Mouse (Mus musculus): Measurements from ENCODE around the gene Chd3.

Chd3 gene

DNA sequence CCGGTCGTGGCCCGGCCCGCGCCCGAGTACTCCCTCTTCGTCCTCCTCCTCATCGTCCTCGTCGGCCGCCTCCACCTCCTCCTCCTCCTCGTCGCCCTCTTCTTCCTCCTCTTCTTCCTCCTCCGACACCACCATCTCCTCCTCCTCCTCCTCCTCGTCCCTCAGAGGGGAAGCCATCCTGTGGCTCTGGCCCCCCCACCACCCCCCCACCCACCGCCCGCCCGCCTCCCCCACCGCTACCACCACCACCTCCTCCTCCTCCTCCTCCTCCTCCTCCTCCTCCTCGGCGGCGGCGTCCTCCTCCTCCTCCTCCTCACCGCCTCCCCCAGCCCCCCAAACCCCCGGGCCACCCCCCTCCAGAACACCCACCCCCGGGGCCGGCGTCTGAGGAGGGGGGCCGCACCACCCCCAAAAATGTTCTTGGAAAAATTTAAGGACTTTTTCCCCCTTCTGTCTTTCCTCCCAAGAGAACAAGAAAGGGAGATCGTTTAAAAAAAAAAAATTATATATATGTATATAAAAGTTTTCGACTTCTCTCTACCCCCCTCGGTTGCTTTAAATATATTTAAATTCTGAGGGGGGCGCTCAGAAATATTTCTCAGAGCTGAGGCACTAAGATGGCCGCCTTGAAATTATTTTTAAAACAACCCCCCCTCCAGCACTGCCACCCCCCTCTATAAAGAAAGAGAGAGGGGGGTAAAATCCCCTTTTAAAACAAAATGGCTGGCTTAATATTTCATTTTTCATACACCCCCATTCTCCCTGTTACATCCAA is at the start of gene Chd3:
Chd3 (minus strand) TSS at position 192 of the 775 bp plus-strand sequence.
- no peak for DNase-seq (ENCODE audit: low spot score in 2 of 2)

DNA sequence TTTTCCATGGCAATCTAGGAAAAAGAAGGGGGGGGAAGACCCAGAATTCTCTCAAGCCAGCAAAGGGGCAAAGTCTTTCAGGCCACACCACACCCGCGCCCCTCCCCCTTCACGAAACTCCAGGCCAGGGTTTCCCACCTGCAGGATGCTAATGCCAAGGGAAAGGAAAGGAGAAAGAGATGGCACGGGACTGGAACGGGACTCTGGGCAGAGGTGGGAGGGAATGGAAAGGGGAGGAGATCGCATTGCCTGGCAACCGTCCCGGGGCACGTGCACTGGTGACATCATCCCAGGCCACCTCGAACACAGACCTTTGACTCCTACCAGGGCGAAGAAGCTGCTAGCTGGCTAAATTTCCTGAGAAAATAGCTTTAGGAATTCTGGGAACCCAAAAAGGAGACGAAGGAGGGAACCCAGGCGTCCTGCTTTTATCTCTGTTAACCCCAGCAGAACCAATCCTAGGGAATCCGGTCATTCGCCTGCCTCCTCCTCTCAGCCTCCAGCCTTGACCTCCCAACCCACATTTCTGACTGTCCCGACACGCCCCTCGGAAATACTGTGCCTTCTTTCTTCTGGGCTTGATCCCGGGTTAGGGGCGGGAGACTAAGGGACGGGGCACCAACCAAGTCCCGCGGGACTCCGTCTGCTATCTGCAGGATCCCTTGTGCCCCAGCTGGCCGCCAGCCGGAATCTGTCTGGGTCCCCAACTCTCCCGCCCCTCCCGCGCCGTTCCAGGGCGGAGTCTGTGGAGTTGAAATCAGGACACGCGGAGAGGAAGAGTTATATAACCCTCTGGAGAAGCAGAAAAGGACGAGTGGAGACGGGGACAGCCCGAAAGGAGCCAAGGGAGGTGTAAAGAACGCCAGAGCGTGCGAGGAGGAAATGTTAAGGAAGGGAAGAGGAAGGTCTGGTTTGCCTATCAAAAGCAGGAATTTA is 48.5 kb upstream of the Chd3 start:
- DNase-seq (ENCODE audit: low spot score in 2 of 2): peak in 1 of 2 experiments; percentile 71

DNA sequence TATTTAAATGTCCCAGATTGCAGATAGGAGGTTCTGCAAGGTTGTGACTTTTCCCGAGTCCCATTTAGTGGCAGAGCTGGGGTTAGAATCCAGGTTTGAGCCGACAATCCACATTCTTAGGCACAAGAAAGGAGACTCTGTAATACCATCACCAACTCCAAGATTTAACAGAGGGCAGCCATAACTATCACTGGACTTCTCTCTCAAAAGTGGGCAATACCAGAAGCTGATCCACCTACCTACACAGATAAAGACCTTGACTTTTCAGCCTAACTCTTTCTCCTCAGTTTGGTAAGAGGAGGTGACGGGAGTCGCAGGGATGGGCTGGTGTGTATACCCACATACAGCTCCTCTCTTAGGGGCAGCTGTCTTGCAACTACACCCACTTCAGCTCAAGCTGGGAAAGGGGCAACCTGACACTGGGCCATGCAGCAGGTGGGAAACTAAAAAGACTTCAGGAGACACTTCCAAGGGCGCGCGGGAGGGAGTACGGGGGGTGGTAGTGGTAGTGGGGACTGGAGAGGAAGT is 47.8 kb upstream of the Chd3 start:
- DNase-seq (ENCODE audit: low spot score in 2 of 2): no peak

DNA sequence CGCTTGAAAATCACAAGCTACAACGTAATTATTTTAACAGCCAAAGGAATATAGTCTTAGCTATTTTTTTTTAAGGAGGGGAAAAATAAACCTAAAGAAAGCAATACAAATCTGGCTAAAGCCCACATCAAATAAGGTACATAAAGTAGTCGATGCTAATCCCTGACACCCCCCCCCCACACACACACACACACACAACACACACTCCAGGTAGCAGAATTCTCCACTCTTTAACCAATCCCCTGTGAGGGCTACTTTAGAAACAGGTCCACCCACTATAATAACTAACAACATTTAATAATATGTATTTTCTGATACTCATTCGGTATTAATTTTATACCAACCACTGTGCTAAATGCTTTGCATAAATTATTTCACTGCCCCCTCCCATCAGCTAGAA is 47.3 kb upstream of the Chd3 start:
- DNase-seq (ENCODE audit: low spot score in 2 of 2): no peak

DNA sequence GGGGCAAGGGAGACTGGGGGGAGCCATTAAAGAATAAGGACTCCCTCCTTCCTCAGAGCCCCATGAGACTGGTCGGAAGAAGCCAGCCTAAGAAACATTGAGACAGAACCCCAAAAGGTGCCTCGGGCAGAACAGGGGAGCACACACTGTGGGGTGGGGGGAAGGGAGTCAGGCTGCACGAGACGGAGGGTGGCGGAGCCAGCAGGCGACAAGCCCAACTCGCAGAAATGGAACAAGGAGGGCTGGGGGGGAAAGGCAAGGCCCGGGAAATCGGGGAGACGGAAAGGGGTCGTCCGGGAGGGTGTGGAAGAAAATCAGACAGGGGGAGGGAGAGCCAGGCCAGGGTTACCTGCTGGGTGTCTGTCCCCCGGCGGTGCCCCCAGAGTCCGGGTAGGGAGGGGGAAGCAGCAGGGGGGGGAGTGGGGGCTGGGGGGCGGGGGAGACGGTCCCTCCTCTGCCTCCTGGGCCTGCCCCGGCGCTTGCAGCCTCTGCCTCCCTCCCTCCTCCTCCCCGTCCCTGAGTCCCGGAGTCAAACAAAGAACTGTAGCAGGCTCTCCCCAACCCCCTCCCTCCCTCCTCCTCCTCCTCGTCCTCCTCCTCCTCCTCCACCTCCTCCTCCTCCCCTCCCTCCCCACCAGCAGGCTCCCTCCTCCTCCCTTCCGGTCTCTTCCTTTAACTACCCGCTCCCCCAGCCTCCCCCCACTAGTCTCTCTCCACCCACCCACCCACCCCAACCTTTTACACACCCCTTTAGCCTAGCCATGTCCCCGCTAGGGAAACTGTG is 46.7 kb upstream of the Chd3 start:
- DNase-seq (ENCODE audit: low spot score in 2 of 2): peak in 1 of 2 experiments; percentile 21

DNA sequence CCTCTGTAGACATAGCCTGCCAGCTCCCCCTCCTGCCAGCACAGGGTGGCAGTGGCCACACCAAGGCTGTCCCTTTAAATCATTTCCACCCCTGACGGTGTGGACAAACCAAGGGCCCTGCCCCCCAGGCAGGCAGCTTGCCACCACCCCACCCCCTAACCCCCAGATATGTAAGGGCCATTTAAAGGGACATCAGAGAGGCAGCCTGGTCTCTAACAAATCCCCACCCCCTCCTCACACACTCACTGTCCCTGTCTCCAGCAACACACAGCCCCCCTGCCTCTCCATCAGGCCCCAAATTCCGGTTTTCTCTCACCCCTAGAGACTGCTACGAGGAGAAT is 46.1 kb upstream of the Chd3 start:
- DNase-seq (ENCODE audit: low spot score in 2 of 2): no peak

DNA sequence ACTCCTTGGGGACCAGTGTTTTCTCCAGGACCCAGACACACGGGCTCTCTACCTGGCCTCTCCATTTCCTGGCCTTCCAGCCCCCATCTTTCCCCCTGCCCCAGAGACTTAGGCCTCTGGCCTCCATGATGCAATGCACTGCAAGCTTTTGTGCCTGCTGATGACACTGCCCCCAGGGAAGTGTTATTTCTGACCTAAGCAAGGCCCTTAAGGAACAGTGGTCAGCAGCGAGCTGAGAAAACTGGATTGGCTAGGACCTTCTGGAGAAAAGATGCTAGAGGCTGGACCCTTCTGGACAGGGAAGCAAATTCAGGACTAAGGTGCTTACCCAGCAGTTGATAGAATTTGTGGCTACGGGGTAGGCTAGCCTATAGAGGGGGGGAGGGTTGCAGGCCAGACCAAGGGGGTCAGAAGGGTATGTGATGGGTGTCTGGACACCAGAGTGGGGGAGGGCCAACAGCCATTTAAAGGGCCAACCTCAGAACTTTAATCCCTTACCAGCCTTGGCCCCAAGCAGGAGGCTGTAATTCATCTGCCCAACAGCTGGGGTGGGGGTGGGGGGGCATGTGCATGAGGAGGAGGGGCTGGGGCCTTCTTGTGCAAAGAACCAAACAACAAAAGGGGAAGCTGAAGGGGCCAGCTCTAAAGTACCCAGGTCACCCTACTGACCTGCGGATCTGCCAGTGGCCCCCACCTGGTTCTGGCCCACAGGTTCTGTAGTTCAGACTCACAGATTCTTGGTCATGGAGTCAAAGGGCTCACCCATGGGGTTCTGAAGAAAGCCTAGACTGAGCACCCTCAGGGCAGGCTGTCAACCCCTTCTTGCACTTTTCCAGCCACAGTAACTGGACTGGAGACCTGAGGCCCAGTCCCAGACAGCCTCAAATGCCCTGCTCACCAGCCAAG is 45.5 kb upstream of the Chd3 start:
- no peak for DNase-seq (ENCODE audit: low spot score in 2 of 2)

DNA sequence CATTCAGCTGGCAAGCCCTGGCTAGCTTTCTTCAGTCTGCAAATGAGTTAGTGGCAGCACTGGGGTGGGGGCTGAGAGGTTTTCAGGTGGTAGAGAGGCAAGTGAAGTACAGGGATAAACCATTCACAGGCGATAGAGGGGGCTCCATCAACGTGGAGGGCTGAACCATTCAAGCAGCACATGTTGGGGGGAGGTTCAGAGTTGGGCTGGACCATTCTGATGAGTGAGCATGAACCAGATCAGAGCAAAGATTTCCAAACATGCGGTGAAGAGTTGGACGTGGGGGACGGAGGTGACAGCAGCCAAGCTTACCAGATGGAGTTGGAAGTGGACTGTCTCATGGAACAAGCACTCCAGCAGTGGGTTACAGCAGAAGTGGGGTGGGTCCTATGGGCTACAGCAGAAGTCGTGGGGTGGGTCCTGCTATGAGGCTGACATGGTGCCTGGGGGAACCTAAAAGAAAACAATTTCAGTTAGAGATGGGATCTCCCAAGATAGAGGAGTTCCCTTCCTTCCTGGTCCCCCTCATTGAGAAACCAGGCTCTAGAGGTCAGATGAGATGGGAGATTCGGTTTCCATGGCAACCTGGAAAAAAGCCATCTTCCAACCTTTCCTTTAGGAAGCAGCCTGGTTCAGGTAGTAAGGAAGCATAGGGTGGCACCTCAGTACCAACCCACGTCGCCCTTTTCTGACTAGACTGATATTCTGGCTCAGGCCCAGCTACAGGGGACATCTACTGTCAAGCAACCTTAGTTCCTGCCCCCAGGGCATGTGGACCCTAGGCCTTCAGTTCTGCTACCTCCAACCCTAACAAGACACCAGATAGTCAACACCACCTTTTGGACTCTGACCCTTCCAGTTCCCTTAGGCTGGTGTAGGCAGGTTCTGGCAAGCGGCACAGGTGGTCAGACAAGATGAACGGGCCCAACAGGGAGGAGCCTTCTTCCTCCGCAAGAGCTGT is 44.3 kb upstream of the Chd3 start, which contains the start of gene Kdm6b:
Kdm6b (minus strand) TSS at position 455 of the 961 bp plus-strand sequence.
- DNase-seq (ENCODE audit: low spot score in 2 of 2): no peak

DNA sequence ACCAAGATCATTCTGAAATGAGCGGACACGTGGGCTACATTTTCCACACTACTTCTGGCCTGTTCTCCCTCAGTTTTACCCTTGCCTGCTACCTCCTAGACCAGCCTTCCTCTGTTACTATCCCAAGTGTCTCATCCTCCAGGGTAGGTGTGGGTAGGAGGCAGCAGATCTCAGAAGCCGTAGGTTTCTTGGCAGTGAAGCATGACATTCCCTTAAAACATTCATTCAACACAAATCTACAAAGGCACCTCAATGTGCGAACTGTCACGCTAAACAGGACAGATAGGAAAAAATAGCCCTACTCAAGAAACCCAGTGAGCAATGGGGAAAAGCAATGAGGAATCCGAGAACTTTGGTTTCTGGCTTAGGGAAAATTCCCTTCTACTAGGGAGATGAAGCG is 43.3 kb upstream of the Chd3 start:
- DNase-seq (ENCODE audit: low spot score in 2 of 2): no peak

DNA sequence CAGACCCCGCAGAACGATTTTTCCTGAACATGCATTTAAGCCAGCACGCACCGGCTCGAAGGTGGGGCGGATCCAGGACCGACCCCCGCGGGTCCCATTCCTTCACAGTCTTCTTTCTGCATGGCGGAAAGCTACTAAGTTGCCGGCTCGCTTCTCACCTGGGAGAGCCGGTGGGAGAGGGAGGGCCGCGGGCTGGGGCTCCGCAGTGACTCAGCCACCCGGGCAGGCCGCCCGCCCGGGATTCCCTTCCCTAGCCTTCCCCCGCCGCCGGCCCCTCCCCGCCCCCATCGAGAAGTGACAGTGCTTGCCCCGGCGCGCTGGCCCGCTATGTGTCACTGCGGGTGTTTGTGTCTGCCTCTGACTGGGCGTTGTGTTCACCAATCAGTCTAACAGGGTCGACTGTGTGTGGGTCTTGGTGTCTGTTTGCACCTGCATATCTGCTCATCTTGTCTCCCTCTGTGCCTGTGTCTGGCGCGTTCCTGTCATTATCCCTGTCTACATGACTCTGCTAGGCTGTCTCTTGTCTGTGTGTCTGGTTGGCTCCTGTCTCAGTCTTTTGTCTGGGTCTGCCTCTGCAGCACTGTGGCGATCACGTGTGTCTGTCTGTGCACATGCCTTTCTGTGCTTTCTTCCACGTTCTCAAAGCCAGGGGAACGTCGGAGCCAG is 42.5 kb upstream of the Chd3 start:
- DNase-seq (ENCODE audit: low spot score in 2 of 2): peak; percentile 57 to 62

DNA sequence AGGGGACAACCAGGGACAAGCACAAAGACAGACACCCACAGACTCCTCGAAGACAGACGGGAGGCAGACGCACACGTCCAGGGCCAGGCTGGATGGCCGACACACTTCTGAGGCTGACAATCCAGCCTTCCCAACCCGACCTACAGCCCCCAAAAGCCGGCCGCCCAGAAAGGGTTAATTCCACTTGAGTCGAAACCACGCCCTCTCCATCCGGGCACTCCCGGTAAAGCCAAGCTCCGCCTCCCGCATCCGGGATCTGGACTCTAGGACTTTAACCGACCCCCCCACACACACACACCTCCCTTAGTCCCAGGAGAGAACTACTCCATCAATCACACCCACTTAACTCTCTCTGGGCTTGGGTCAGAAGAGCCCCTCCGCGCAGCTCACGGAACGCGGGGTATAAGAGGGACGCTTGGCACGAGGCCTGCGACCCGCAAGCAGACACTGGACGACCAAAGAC is 41.9 kb upstream of the Chd3 start:
- DNase-seq (ENCODE audit: low spot score in 2 of 2): peak; percentile 83 to 90

DNA sequence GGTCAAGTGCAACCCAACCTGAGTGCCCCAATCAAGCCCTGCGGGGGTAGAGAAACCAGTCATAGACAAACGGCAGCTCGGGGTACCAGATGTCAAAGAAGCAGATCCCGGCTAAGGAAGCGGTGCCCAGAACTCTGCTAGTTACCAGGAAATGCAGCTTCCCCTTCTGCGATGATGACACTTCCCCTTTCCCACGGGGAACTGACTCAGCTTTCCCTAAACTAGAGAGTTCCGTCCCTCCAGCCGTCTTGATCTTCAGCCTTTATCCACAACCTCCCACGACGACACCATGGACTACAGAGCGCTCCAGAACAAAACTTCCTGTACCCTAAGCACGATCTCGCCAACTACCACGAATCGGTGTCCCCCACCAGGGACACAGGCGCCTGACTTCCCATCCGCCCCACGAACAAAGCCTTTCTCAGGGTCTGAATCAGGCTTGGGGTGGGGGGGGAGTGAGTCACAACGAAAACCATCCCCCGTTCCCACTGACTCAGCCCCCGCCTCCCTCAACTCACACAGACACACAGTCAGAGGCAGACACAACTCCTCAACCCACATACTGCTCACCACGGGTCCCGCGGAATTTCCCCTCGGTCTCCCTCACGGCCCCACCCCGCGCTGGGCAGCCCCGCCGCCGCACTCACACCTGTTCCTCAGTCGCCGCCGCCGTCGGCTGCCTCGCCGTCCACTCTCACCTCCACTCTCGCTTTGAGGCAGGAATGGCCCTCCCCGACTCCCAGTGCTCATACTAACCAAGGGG is 41.3 kb upstream of the Chd3 start:
- peak; percentile 80 for DNase-seq (ENCODE audit: low spot score in 2 of 2)

DNA sequence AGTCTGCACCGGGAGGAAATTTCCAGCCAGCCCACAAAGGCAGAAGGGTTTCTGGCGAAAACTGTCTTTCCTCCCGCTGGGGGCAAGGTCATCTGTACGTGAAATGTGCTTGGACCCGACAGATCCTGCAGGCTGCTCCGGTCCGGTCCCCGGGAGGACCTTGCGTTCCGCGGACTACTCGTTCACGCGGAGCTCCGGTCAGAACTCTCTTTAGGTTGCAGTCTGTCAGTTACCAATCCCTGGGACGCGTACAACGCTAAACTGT is 40.8 kb upstream of the Chd3 start:
- no peak for DNase-seq (ENCODE audit: low spot score in 2 of 2)

DNA sequence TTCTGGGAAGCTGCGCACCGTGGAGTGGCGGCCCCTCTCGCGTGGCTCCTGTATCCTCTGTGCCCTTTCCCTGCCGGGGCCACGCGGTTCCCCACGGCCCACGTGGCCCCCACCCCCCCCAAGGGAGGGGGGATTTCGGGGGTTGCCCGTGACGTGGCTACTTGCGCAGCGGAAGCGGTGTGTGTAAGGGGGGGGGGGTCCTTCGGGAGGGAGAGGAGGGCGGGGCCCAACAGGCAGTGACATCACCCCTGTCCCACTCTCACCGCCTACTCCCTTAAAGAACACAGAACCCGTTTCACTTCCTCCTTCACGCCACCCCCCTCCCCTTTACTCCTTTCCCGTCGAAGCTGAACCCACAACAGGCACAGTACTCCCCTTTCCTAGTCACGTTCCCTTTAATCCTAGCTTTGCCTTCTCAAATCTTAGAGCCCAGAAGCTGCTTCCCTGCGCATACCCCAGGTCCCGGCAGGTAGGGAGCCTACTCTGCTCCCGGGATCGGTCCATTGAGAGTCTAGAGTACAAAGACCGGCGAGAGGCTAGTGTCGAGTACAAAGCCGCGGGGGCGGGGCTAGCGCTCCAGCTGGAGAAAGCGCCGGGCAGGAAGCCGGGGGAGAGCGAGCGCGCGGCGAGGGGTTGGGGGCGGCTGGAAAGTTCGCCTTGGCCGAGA is 40.3 kb upstream of the Chd3 start:
- peak; percentile 86 to 87 for DNase-seq (ENCODE audit: low spot score in 2 of 2)

DNA sequence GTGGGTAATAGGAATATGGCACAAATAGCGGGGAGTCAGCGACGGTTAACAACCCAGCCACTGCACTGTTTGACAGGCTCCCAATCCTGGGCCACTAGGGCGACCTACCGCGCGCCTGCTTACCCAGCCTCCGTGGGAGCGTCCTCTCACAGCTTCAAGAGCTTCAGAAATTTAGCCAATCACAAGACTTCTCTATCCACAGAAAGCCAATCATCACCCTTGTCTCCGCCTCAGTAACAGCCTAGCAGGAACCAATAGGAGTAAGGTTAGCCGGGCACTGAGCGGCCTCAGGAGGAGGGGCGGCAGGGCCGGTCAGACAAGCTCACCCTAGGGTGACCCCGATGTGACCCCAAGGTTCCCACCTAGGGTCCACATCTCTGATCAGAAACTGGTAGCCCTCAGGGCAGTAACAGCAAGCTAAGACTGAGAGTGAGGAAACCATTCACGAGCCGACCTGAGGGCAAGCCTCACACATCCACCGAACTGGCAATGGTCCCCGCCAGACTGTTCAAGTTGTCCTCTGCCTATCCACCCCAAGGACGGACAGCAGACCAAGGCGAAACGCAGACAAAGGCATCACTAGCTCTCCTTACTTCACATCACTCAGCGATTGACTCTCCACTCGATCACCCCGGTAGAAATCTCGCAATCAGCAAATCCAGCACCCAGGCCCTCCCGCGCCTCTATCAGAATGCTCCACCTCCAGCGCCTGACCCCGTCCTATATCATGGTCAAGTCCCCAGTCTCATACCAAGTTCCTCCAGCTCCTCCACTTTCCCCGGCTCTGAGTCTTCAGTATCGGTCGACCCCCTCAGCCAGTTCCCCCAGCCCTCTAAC is 39.6 kb upstream of the Chd3 start:
- DNase-seq (ENCODE audit: low spot score in 2 of 2): peak; percentile 87 to 88

DNA sequence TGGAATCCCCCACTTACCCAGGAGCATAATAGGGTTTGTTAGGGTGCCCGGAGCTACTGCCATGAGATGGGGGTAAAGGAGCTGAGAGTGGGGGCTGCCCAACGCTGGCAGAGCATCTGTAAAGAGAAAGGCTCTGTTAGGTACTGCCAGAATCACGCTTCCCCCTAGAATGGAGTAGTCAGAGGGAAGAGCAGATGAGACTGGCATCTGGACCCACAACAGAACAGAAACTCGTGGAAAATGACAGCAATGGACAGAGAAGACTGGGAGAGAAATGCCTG is 38.5 kb upstream of the Chd3 start:
- DNase-seq (ENCODE audit: low spot score in 2 of 2): no peak
